Mouse (Mus musculus): ENCODE measurements around the gene Dagla. TPM values are rescaled to one million over a fixed set of nuclear protein-coding genes. Genes with fewer than 3 reads are reported as not detected.

Dagla gene
- polyA plus RNA-seq, 1 experiment from 2014 or later: 2.2 TPM

DNA sequence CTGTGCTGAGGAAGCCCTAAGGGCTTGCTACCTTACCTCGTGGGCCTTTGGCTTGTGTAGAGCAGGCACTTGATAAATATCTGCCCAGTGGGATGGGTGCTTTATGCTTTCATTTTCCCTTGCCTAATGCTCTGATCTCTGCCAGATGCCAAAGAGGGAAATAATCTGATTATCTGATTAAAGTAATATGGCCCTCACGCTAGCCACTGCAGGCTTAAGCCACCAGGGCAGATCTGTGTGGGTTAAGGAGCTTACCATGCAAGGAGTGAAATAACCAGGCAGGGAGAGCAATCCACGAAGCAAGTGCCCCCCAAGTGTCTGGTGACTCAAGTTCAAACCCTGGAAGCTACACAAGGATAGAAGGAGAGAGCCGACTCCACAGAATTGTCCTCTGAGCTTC is 27.0 kb upstream of the Dagla start:
- Histone ChIP-seq H3K4me3 (no peak overlapping the region), H3K27ac (replicated peaks) (no peak overlapping the region), H3K36me3 (replicated peaks) (no peaks in the 10 kb centered on the region), H3K4me1 (no peaks in the 10 kb centered on the region), H3K27me3 (replicated peaks; ENCODE audit: low read depth, poor library complexity, severe bottlenecking) (peaks cover 6% of the 10 kb centered on the region; the same call in 1 of the 2 replicates), H3K9me3 (no peaks in the 10 kb centered on the region)
- 65% methylated on average over 4 of the region's 4 CpGs for WGBS
- DNase-seq (ENCODE audit: low spot score): no peak

DNA sequence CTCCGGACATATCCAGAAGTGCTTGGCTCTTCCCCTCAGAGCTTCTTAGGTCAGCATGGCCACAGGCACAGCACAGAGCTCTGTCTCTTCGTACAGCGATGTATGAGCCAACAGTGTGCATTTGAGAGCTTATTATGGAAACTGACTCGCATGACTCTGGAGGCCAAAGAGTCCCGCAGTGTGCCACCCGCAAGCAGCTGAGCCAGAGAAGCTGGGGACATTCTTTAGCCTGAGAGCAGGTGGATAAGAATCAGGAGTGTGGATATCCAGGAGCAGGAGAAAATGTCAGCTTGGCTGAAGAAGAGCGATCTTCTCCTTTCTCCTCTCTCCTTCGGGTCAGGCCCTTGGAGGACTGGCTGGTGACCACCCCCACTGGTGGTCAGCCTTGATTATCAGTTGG is 24.4 kb upstream of the Dagla start:
- DNase-seq (ENCODE audit: low spot score): no peak
- no peaks in the 10 kb centered on the region for H3K9me3 ChIP-seq
- no peak overlapping the region for H3K4me3 ChIP-seq
- 0 out of 2 replicates have a peak, but pooled peaks cover 4% of the 10 kb centered on the region for H3K4me1 ChIP-seq
- H3K27me3 ChIP-seq (replicated peaks; ENCODE audit: low read depth, poor library complexity, severe bottlenecking): peaks cover 6% of the 10 kb centered on the region; the same call in 1 of the 2 replicates
- 85% methylated on average over 8 of the region's 8 CpGs for WGBS
- H3K27ac ChIP-seq (replicated peaks): no peak overlapping the region
- H3K36me3 ChIP-seq (replicated peaks): no peaks in the 10 kb centered on the region

DNA sequence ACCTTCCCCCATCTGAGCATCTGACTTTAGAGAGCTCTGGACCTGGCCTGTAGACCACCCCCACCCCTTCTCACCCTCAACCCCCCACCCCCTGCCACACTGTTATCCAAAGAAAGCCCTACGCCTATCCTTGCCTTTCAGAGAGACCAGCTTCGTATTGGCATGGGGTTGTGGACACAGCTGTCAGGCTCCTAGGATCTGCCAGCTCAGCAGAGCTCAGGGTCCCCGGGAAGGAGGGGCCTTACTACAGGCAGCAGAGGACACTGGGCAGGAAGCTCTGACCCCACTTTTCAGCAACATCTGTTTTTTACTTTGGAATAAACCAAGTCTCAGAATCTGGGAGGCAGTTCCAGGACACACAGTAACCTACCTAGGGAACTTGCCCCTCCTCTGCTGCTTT is 21.9 kb upstream of the Dagla start:
- WGBS: 56% methylated on average over 3 of the region's 3 CpGs
- H3K4me3 ChIP-seq: no peak overlapping the region
- DNase-seq (ENCODE audit: low spot score): no peak

DNA sequence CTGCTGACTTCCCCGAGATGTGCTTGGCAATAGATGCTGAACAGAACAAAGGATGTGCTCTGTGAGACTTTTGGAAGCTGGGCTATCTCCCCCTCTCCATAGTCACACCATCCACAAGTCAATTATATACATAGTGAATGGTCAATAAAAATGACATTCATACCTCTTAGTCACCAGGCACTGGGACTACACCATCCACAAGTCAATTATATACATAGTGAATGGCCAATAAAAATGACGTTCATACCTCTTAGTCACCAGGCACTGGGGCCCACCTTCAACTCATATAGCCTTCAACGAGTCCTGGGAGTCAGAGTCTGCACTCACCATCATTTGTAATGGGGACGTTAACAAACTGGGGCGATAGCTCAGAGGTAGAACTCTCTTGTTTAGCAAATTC is 19.2 kb upstream of the Dagla start:
- Histone ChIP-seq H3K36me3 (replicated peaks) (no peaks in the 10 kb centered on the region), H3K4me3 (no peak overlapping the region), H3K27ac (replicated peaks) (no peak overlapping the region), H3K4me1 (0 out of 2 replicates have a peak, but pooled peaks cover 4% of the 10 kb centered on the region), H3K27me3 (replicated peaks; ENCODE audit: low read depth, poor library complexity, severe bottlenecking) (no peaks in the 10 kb centered on the region; the same call in 1 of the 2 replicates), H3K9me3 (no peaks in the 10 kb centered on the region)
- 86% methylated on average over 5 of the region's 5 CpGs for WGBS
- DNase-seq (ENCODE audit: low spot score): no peak

More for the DNA sequence above, 21.9 kb upstream of the Dagla start:
- Histone ChIP-seq H3K36me3 (replicated peaks) (no peaks in the 10 kb centered on the region), H3K27me3 (replicated peaks; ENCODE audit: low read depth, poor library complexity, severe bottlenecking) (peaks cover 3% of the 10 kb centered on the region; the same call in 1 of the 2 replicates), H3K9me3 (no peaks in the 10 kb centered on the region), H3K4me1 (0 out of 2 replicates have a peak, but pooled peaks cover 4% of the 10 kb centered on the region), H3K27ac (replicated peaks) (no peak overlapping the region)

DNA sequence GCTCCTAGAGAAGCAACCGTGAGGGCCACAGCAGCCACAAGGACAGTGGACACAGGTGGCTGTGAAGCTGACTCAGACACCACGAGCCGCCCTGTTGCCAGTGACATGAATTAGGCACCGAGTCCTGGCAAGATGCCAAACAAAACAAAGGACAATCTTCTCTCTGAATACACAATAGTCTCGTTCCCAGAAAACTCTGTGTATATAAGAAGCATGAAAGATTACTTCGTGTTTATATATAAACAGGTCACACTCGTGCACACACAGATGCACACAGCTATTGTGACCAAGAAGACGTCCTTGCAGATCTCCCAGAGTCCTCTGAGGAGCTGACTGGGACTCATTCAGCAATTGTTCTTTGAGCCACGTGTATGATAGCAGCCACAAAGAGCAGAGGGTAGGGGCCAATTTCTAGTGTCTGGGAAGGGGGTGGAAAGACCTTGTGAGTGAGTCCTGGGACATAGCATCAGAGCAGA is 18.7 kb upstream of the Dagla start:
- no peak for DNase-seq (ENCODE audit: low spot score)
- H3K4me3 ChIP-seq: no peak overlapping the region
- 64% methylated on average over 9 of the region's 9 CpGs for WGBS
- no peaks in the 10 kb centered on the region for H3K9me3 ChIP-seq
- H3K36me3 ChIP-seq (replicated peaks): no peaks in the 10 kb centered on the region
- no peak overlapping the region for H3K27ac ChIP-seq (replicated peaks)
- 0 out of 2 replicates have a peak, but pooled peaks cover 4% of the 10 kb centered on the region for H3K4me1 ChIP-seq
- no peaks in the 10 kb centered on the region for H3K27me3 ChIP-seq (replicated peaks; ENCODE audit: low read depth, poor library complexity, severe bottlenecking)

DNA sequence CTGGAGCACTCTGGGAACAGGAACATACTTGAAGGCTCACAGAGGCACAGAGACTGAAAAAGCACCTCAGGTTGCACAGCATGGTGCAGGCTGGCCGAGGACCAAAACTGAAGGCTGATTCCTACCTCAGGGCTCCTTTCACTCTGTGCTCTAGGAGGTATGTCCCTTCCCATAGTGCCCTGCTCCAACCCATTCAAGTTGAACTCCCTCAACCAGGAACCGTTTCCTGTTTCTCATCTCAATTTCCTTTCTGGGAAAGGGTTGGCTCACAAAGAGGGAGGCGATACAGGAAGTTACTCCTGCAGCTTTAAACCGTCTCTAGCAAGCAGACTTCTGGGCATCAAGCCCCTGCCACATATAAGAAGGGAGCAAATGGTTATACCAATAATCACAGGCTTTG is 13.1 kb upstream of the Dagla start:
- H3K36me3 ChIP-seq (replicated peaks): no peaks in the 10 kb centered on the region
- no peaks in the 10 kb centered on the region for H3K9me3 ChIP-seq
- WGBS: 63% methylated on average over 4 of the region's 4 CpGs
- H3K4me1 ChIP-seq: 0 out of 2 replicates have a peak, but pooled peaks cover 6% of the 10 kb centered on the region
- H3K27ac ChIP-seq (replicated peaks): no peak overlapping the region
- no peak overlapping the region for H3K4me3 ChIP-seq
- DNase-seq (ENCODE audit: low spot score): no peak
- H3K27me3 ChIP-seq (replicated peaks; ENCODE audit: low read depth, poor library complexity, severe bottlenecking): no peaks in the 10 kb centered on the region

DNA sequence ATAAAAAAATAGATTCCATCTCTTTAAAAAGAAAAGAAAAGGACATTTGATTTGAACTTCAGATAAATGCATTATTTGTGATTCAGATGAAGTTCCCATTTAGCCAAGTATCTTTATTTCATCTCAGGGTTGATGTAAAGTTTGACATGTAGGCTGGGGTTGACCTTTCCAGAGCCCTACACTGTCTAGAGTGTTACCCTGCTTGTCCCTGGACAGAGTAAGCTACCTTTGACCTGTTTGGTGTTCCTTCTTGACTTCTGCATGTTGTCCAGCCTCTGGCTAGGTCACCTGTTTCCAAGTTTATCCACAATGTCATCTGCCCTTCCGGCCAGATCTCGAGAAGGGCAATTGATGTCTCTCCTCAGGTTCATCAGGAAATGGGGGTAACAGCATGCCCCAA is 12.7 kb upstream of the Dagla start:
- H3K4me3 ChIP-seq: no peak overlapping the region
- H3K9me3 ChIP-seq: no peaks in the 10 kb centered on the region
- H3K36me3 ChIP-seq (replicated peaks): no peaks in the 10 kb centered on the region
- H3K27me3 ChIP-seq (replicated peaks; ENCODE audit: low read depth, poor library complexity, severe bottlenecking): no peaks in the 10 kb centered on the region
- H3K27ac ChIP-seq (replicated peaks): no peak overlapping the region
- 0 out of 2 replicates have a peak, but pooled peaks cover 6% of the 10 kb centered on the region for H3K4me1 ChIP-seq
- WGBS: 85% methylated on average over 2 of the region's 2 CpGs
- DNase-seq (ENCODE audit: low spot score): no peak

DNA sequence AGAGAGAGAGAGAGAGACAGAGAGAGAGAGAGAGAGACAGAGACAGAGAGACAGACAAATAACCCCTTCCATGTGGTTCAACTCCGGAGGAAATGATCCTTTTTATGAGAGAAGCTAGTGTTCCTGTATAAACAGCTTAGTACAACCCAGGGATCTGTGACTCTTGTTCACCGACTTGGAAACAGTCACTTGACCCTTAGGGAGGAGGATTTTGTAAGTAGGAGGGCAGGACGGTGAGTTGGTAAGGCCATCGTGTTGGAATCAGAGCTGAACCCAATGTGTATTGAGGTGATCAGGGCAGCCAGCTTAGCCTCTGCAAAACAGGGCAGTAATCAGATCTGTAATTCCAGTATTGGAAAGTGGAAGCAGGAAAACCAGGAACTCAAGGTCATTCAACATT is 12.3 kb upstream of the Dagla start:
- Histone ChIP-seq H3K9me3 (no peaks in the 10 kb centered on the region), H3K27me3 (replicated peaks; ENCODE audit: low read depth, poor library complexity, severe bottlenecking) (no peaks in the 10 kb centered on the region), H3K27ac (replicated peaks) (no peak overlapping the region), H3K4me3 (no peak overlapping the region), H3K36me3 (replicated peaks) (no peaks in the 10 kb centered on the region), H3K4me1 (0 out of 2 replicates have a peak, but pooled peaks cover 6% of the 10 kb centered on the region)
- DNase-seq (ENCODE audit: low spot score): no peak
- WGBS: 66% methylated on average over 4 of the region's 4 CpGs

DNA sequence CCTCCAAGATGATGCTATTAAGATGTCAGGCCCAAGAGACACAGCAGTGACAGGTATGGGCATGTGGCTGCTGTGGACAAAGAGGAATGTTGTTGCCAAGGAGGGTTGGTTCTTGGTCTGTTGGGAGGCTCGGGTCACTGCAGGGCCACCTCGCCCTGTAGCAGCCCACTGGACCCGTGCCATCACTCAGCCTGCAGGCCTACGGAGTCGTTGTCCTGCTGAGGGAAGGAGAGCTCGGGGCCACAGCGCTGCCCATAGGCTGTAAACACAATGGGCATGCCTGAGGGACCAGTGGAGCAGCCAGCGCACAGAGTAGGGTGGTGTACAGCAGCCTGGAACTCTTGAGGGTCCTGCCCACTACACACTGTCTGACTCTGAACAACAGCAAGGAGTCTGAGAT is 7.4 kb upstream of the Dagla start:
- Histone ChIP-seq H3K27ac (replicated peaks) (no peak overlapping the region), H3K4me3 (no peak overlapping the region), H3K4me1 (peaks cover 4% of the 10 kb centered on the region; the same call in 1 of the 2 replicates), H3K27me3 (replicated peaks; ENCODE audit: low read depth, poor library complexity, severe bottlenecking) (no peaks in the 10 kb centered on the region), H3K36me3 (replicated peaks) (no peaks in the 10 kb centered on the region), H3K9me3 (no peaks in the 10 kb centered on the region)
- DNase-seq (ENCODE audit: low spot score): no peak
- 78% methylated on average over 8 of the region's 8 CpGs for WGBS

DNA sequence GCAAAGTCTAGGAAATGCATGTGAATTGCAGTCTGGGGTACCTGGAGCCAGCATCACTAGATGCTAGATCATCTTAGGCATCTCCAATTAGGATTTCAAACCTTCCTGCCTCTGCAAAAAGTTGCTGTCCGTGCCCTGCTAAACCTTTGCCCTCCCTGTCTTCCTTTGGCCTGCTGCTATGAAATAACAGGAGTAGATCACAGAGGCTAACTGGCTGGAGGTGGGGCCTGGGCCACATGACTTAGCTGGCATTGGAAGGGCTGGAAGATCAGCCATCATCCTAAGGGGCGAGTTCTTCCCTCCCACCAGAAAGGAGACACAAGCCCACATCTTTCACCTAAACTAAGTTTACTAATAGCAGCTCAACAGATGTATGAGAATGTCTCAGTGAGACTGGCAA is 4.3 kb upstream of the Dagla start:
- H3K27ac ChIP-seq (replicated peaks): no peak overlapping the region
- WGBS: 55% methylated on average over 2 of the region's 2 CpGs
- no peaks in the 10 kb centered on the region for H3K36me3 ChIP-seq (replicated peaks)
- peaks cover 20% of the 10 kb centered on the region for H3K27me3 ChIP-seq (replicated peaks; ENCODE audit: low read depth, poor library complexity, severe bottlenecking)
- H3K9me3 ChIP-seq: no peaks in the 10 kb centered on the region
- DNase-seq (ENCODE audit: low spot score): no peak
- peaks cover 19% of the 10 kb centered on the region for H3K4me1 ChIP-seq
- no peak overlapping the region for H3K4me3 ChIP-seq

DNA sequence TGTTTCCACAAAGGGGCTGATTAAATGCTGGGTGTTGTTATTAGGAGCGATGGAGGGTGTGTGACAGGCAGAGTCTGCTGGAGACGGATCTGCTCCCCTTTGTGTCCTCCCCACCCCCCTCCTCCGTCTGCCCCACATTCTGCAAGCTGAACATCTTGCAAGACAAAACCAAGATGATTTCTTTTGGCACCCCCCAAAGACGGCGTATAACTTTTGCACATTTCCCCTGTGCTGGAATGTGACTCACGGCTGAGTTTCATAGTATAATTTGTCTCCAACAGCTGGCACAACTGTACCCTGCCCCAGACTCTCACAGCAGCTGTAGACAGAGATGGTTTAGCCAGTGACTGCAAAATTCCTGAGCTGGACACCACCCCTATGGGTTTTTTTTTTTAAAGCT is 3.3 kb upstream of the Dagla start:
- DNase-seq (ENCODE audit: low spot score): no peak
- WGBS: 59% methylated on average over 6 of the region's 6 CpGs

DNA sequence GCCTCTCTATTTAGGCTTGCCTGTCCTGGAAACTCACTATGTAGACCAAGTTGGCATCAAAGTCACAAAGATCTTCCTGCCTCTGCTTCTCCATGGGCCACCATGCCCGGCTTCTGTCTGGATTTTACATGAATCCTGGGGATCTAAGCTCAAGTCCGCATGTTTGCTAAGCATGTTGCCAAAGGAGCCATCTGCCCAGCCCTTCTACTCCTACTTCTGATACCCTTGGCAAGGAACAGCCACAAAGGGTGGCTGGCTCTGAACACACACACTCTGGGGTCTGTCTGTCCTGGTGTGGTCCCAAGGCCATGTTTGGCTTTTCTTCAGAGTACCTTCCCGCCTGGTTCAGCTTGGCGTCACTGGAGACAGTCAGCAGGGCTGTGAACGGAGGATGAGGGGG is 2.7 kb upstream of the Dagla start:
- no peak overlapping the region for H3K27ac ChIP-seq (replicated peaks)
- H3K9me3 ChIP-seq: no peaks in the 10 kb centered on the region
- H3K36me3 ChIP-seq (replicated peaks): no peaks in the 10 kb centered on the region
- H3K4me1 ChIP-seq: peaks cover 21% of the 10 kb centered on the region
- no peak for DNase-seq (ENCODE audit: low spot score)
- WGBS: 80% methylated on average over 5 of the region's 5 CpGs
- H3K4me3 ChIP-seq: no peak overlapping the region
- H3K27me3 ChIP-seq (replicated peaks; ENCODE audit: low read depth, poor library complexity, severe bottlenecking): peaks cover 37% of the 10 kb centered on the region

More for the DNA sequence above, 3.3 kb upstream of the Dagla start:
- Histone ChIP-seq H3K27me3 (replicated peaks; ENCODE audit: low read depth, poor library complexity, severe bottlenecking) (peaks cover 31% of the 10 kb centered on the region), H3K4me1 (peaks cover 21% of the 10 kb centered on the region), H3K36me3 (replicated peaks) (no peaks in the 10 kb centered on the region), H3K9me3 (no peaks in the 10 kb centered on the region), H3K4me3 (no peak overlapping the region), H3K27ac (replicated peaks) (no peak overlapping the region)

DNA sequence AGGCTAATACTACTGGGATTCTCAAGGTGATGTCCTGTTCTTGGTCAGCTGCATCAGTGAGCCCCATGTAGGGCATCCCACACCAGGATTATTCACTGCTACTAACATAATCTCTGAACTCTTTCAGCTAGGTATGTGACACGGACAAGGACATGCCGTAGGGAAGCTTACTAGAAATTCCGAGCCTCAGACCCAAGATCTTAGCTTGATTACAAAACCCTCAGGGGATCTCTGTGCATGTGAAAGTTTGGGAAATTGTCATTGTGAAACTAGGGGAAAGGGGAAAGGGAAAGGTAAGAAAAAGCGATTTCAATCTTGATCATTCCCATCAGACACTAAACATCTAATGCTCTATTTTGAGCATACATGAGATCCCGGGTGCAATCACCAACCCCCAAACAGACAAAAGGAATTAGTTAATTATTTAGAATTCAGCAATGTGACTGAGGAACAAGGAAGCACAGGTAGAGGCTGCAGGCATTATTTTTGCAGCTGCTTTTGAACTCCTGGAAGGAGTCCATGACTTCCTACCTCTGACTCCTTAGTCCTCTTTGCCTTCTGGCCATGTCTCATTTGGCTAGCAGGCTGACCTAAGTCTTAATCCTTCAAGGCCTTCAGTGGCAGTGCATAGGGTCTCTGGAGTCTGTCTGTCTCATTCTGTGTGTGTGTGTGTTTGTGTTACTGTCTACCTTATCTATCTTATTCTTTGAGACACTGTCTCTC is 2.0 kb upstream of the Dagla start:
- Histone ChIP-seq H3K4me1 (peaks cover 21% of the 10 kb centered on the region), H3K4me3 (no peak overlapping the region), H3K9me3 (no peaks in the 10 kb centered on the region), H3K36me3 (replicated peaks) (no peaks in the 10 kb centered on the region), H3K27me3 (replicated peaks; ENCODE audit: low read depth, poor library complexity, severe bottlenecking) (peaks cover 44% of the 10 kb centered on the region), H3K27ac (replicated peaks) (no peak overlapping the region)
- no peak for DNase-seq (ENCODE audit: low spot score)
- WGBS: 87% methylated on average over 5 of the region's 5 CpGs

Data from embryonic facial prominence, embryonic 10.5 days (tissue).